Mouse (Mus musculus) forebrain, embryonic 16.5 days (tissue): ENCODE data around the gene Ugt1a5. TPM values are rescaled to one million over a fixed set of nuclear protein-coding genes. Genes with fewer than 3 reads are reported as not detected.
A peak's percentile ranks its signal among the peaks of the same experiment; 100 is the strongest.

Experiments
- ATAC-seq: fragments of 200-750 bp; cut with Nextera tagmentation; 2 replicates; pipeline ENCODE4 v1.8.0; 2017; ENCODE audit warnings: mild to moderate bottlenecking, moderate library complexity
- H3K27ac ChIP-seq: fragments of 300-500 bp; sonication (generic); 2 replicates; pipeline ENCODE4 v1.5.1; 2014; ENCODE audit warnings: low read length, control low read depth
- H3K27me3 ChIP-seq: fragments of 300-500 bp; sonication (generic); replicated peaks from 2 replicates; pipeline ENCODE4 v1.6.1; 2014; ENCODE audit warnings: low read length; ENCODE audit not compliant: control insufficient read depth, insufficient read depth
- H3K36me3 ChIP-seq: fragments of 300-500 bp; sonication (generic); 2 replicates; pipeline ENCODE4 v1.6.1; 2014; ENCODE audit not compliant: control insufficient read depth, insufficient read depth
- H3K4me1 ChIP-seq: fragments of 300-500 bp; sonication (generic); replicated peaks from 2 replicates; pipeline ENCODE4 v1.6.1; 2014; ENCODE audit warnings: low read length; ENCODE audit not compliant: control insufficient read depth, insufficient read depth
- H3K4me2 ChIP-seq: fragments of 300-500 bp; sonication (generic); 2 replicates; pipeline ENCODE4 v1.6.1; 2014; ENCODE audit warnings: mild to moderate bottlenecking, low read length, control low read depth
- H3K4me3 ChIP-seq: fragments of 300-500 bp; sonication (generic); replicated peaks from 2 replicates; pipeline ENCODE4 v1.5.1; 2014; ENCODE audit warnings: mild to moderate bottlenecking, low read length, control low read depth
- H3K9ac ChIP-seq: fragments of 300-500 bp; sonication (generic); replicated peaks from 2 replicates; pipeline ENCODE4 v1.6.1; 2014; ENCODE audit warnings: low read depth, low read length, control low read depth
- H3K9me3 ChIP-seq: fragments of 300-500 bp; sonication (generic); 2 replicates; pipeline ENCODE4 v1.6.1; 2016; ENCODE audit warnings: low read length; ENCODE audit not compliant: control insufficient read depth
- WGBS: fragments of 180-500 bp; shearing (Covaris S2); extraction: QIAGEN DNeasy Blood & Tissue Kit; methylation state at CpG from one replicate; pipeline ENCODE4 v1.1.7; 2014; 5-methylcytosine and 5-hydroxymethylcytosine counted together
- polyA plus RNA-seq: library from polyadenylated mRNA; unstranded; fragments of >200 nt; fragmentation: Nextera tagmentation; extraction: Ambion mirVana; gene quantifications from 2 replicates; pipeline ENCODE4 v1.2.1, GENCODE M21; 2015

The Ugt1a5 gene
- polyA plus RNA-seq, 1 experiment from 2014 or later: not detected

GRCm38 (mm10) chr1:88240579-88240978 lies 74.8 kb downstream of the Ugt1a5 start:
- 71% methylated on average over 4 of the region's 4 CpGs for WGBS
- Histone ChIP-seq H3K4me2 (no peak overlapping the region), H3K9me3 (peaks cover 86% of the 10 kb centered on the region), H3K4me1 (no peaks in the 10 kb centered on the region), H3K27me3 (no peaks in the 10 kb centered on the region), H3K4me3 (no peak overlapping the region), H3K9ac (no peak overlapping the region), H3K27ac (no peak overlapping the region), H3K36me3 (no peaks in the 10 kb centered on the region)
- no peak for ATAC-seq

GRCm38 (mm10) chr1:88243861-88244260 lies 78.0 kb downstream of the Ugt1a5 start:
- no peak for ATAC-seq
- Histone ChIP-seq H3K4me2 (no peak overlapping the region), H3K36me3 (no peaks in the 10 kb centered on the region), H3K9ac (no peak overlapping the region), H3K9me3 (peaks cover 90% of the 10 kb centered on the region), H3K27me3 (no peaks in the 10 kb centered on the region), H3K27ac (no peak overlapping the region), H3K4me3 (no peak overlapping the region), H3K4me1 (no peaks in the 10 kb centered on the region)
- 67% methylated on average over 5 of the region's 5 CpGs for WGBS

- no peak overlapping the region for H3K27ac ChIP-seq
- no peak overlapping the region for H3K4me2 ChIP-seq
- no peaks in the 10 kb centered on the region for H3K36me3 ChIP-seq
- H3K4me3 ChIP-seq: no peak overlapping the region
- H3K27me3 ChIP-seq: no peaks in the 10 kb centered on the region
- no peak overlapping the region for H3K9ac ChIP-seq
- peaks cover 90% of the 10 kb centered on the region for H3K9me3 ChIP-seq
- ATAC-seq: no peak
- H3K4me1 ChIP-seq: no peaks in the 10 kb centered on the region
- WGBS: 77% methylated on average over 6 of the region's 6 CpGs
Observed at GRCm38 (mm10) chr1:88245881-88246280, 80.1 kb downstream of the Ugt1a5 start.

- no peaks in the 10 kb centered on the region for H3K4me1 ChIP-seq
- H3K9me3 ChIP-seq: peaks cover 90% of the 10 kb centered on the region
- no peak overlapping the region for H3K9ac ChIP-seq
- H3K27me3 ChIP-seq: no peaks in the 10 kb centered on the region
- no peak overlapping the region for H3K4me3 ChIP-seq
- H3K36me3 ChIP-seq: no peaks in the 10 kb centered on the region
- ATAC-seq: no peak
- no peak overlapping the region for H3K4me2 ChIP-seq
- no peak overlapping the region for H3K27ac ChIP-seq
- WGBS: 46% methylated on average over 6 of the region's 6 CpGs
Observed at GRCm38 (mm10) chr1:88246386-88246785, 80.6 kb downstream of the Ugt1a5 start.

GRCm38 (mm10) chr1:88247660-88248059 lies 81.8 kb downstream of the Ugt1a5 start:
- Histone ChIP-seq H3K9me3 (peaks cover 92% of the 10 kb centered on the region), H3K9ac (no peak overlapping the region), H3K4me1 (no peaks in the 10 kb centered on the region), H3K27me3 (no peaks in the 10 kb centered on the region), H3K4me2 (no peak overlapping the region), H3K4me3 (no peak overlapping the region), H3K36me3 (no peaks in the 10 kb centered on the region), H3K27ac (no peak overlapping the region)
- ATAC-seq: no peak
- 49% methylated on average over 2 of the region's 2 CpGs for WGBS

- Histone ChIP-seq H3K9me3 (peaks cover 92% of the 10 kb centered on the region), H3K4me3 (no peak overlapping the region), H3K4me2 (no peak overlapping the region), H3K27ac (no peak overlapping the region), H3K27me3 (no peaks in the 10 kb centered on the region), H3K4me1 (no peaks in the 10 kb centered on the region), H3K36me3 (no peaks in the 10 kb centered on the region), H3K9ac (no peak overlapping the region)
- peak; percentile 18; the same call in 1 of the 2 replicates for ATAC-seq
- WGBS: 70% methylated on average over 4 of the region's 4 CpGs
Observed at GRCm38 (mm10) chr1:88248658-88249057, 82.8 kb downstream of the Ugt1a5 start.

GRCm38 (mm10) chr1:88249596-88249995 lies 83.8 kb downstream of the Ugt1a5 start:
- no peak overlapping the region for H3K27ac ChIP-seq
- no peaks in the 10 kb centered on the region for H3K27me3 ChIP-seq
- no peak for ATAC-seq
- H3K9me3 ChIP-seq: peaks cover 89% of the 10 kb centered on the region
- H3K4me2 ChIP-seq: no peak overlapping the region
- H3K36me3 ChIP-seq: no peaks in the 10 kb centered on the region
- no peak overlapping the region for H3K9ac ChIP-seq
- WGBS: 80% methylated on average over 7 of the region's 7 CpGs
- H3K4me1 ChIP-seq: no peaks in the 10 kb centered on the region
- no peak overlapping the region for H3K4me3 ChIP-seq

GRCm38 (mm10) chr1:88250023-88250422 lies 84.2 kb downstream of the Ugt1a5 start:
- no peaks in the 10 kb centered on the region for H3K4me1 ChIP-seq
- H3K4me2 ChIP-seq: no peak overlapping the region
- no peak for ATAC-seq
- no peak overlapping the region for H3K9ac ChIP-seq
- no peaks in the 10 kb centered on the region for H3K27me3 ChIP-seq
- peaks cover 89% of the 10 kb centered on the region for H3K9me3 ChIP-seq
- no peak overlapping the region for H3K4me3 ChIP-seq
- H3K27ac ChIP-seq: no peak overlapping the region
- no peaks in the 10 kb centered on the region for H3K36me3 ChIP-seq
- 84% methylated on average over 5 of the region's 5 CpGs for WGBS

- Histone ChIP-seq H3K4me3 (no peak overlapping the region), H3K9me3 (peaks cover 77% of the 10 kb centered on the region), H3K36me3 (no peaks in the 10 kb centered on the region), H3K27me3 (no peaks in the 10 kb centered on the region), H3K27ac (no peak overlapping the region), H3K4me2 (no peak overlapping the region), H3K4me1 (no peaks in the 10 kb centered on the region), H3K9ac (no peak overlapping the region)
- no peak for ATAC-seq
- 75% methylated on average over 8 of the region's 8 CpGs for WGBS
Observed at GRCm38 (mm10) chr1:88253106-88253505, 87.3 kb downstream of the Ugt1a5 start.

GRCm38 (mm10) chr1:88253540-88253939 lies 87.7 kb downstream of the Ugt1a5 start:
- Histone ChIP-seq H3K4me2 (no peak overlapping the region), H3K27me3 (no peaks in the 10 kb centered on the region), H3K4me1 (no peaks in the 10 kb centered on the region), H3K9me3 (peaks cover 72% of the 10 kb centered on the region), H3K27ac (no peak overlapping the region), H3K4me3 (no peak overlapping the region), H3K9ac (no peak overlapping the region), H3K36me3 (no peaks in the 10 kb centered on the region)
- no peak for ATAC-seq
- WGBS: 71% methylated on average over 6 of the region's 6 CpGs
